Mouse (Mus musculus) frontal cortex, postnatal 25 days (tissue): ENCODE data around the gene Kif26b.

Experiments used
- DNase-seq, 2 experiments: peaks; one replicate each; pipeline ENCODE4 v3.0.0; 2022; ENCODE audit warnings: low spot score in 2 of 2

The Kif26b gene

GRCm38 (mm10) chr1:178840311-178840710 is 311.4 kb downstream of the Kif26b start:
- no peak for DNase-seq

- DNase-seq: no peak
These were observed 315.9 kb downstream of the Kif26b start for GRCm38 (mm10) chr1:178844839-178845238.

- no peak for DNase-seq
These were observed 318.6 kb downstream of the Kif26b start for GRCm38 (mm10) chr1:178847569-178847968.

GRCm38 (mm10) chr1:178848380-178849106 is 319.6 kb downstream of the Kif26b start:
- DNase-seq: no peak

- no peak for DNase-seq
These were observed 321.6 kb downstream of the Kif26b start for GRCm38 (mm10) chr1:178850569-178850968.

- no peak for DNase-seq
These were observed 326.0 kb downstream of the Kif26b start for GRCm38 (mm10) chr1:178854936-178855335.

GRCm38 (mm10) chr1:178855974-178856373 is 327.0 kb downstream of the Kif26b start:
- no peak for DNase-seq

GRCm38 (mm10) chr1:178860671-178861391 is 331.9 kb downstream of the Kif26b start:
- DNase-seq: no peak

GRCm38 (mm10) chr1:178861392-178861762 is 332.5 kb downstream of the Kif26b start:
- DNase-seq: no peak

GRCm38 (mm10) chr1:178863756-178864155 is 334.8 kb downstream of the Kif26b start:
- DNase-seq: no peak

GRCm38 (mm10) chr1:178864297-178864696 is 335.4 kb downstream of the Kif26b start:
- DNase-seq: no peak

GRCm38 (mm10) chr1:178866757-178867156 is 337.8 kb downstream of the Kif26b start:
- DNase-seq: no peak

GRCm38 (mm10) chr1:178871055-178871454 is 342.1 kb downstream of the Kif26b start:
- DNase-seq: no peak

- no peak for DNase-seq
These were observed 348.0 kb downstream of the Kif26b start for GRCm38 (mm10) chr1:178876926-178877325.

- DNase-seq: no peak
These were observed 349.8 kb downstream of the Kif26b start for GRCm38 (mm10) chr1:178878676-178879075.

GRCm38 (mm10) chr1:178880905-178881304 is 352.0 kb downstream of the Kif26b start:
- DNase-seq: no peak

GRCm38 (mm10) chr1:178886671-178887070 is 357.7 kb downstream of the Kif26b start:
- no peak for DNase-seq

- DNase-seq: no peak
These were observed 363.5 kb downstream of the Kif26b start for GRCm38 (mm10) chr1:178892376-178892775.

- DNase-seq: no peak
These were observed 364.5 kb downstream of the Kif26b start for GRCm38 (mm10) chr1:178893229-178894080.

GRCm38 (mm10) chr1:178894081-178894401 is 365.1 kb downstream of the Kif26b start:
- no peak for DNase-seq

- DNase-seq: no peak
These were observed 366.7 kb downstream of the Kif26b start for GRCm38 (mm10) chr1:178895674-178896073.

- no peak for DNase-seq
These were observed 382.0 kb downstream of the Kif26b start for GRCm38 (mm10) chr1:178910951-178911350.
